Mouse (Mus musculus): Measurements from ENCODE around the gene 4930469K13Rik.

GRCm38 (mm10) chr11:33938561-33939274 lies 159.6 kb downstream of the 4930469K13Rik start:
- TF ChIP-seq CTCF (IDR thresholded peaks at IDR 0.05; ENCODE audit: low read depth) (no peak), EP300 (optimal IDR thresholded peaks at IDR 0.05) (no peak)

All from stomach, postnatal 0 days (tissue).